Mouse (Mus musculus) hindbrain, embryonic 13.5 days (tissue): ENCODE measurements around the gene Bahcc1. TPM values are rescaled to one million over a fixed set of nuclear protein-coding genes. Genes with fewer than 3 reads are reported as not detected.

Experiments
- ATAC-seq: fragments of 200-750 bp; cut with Nextera tagmentation; 2 replicates; pipeline ENCODE4 v1.8.0; 2017; ENCODE audit warnings: moderate TSS enrichment; ENCODE audit not compliant: low FRiP score
- H3K27ac ChIP-seq: fragments of 300-500 bp; sonication (generic); 2 replicates; pipeline ENCODE4 v1.5.1; 2015; ENCODE audit warnings: inconsistent platforms, mild to moderate bottlenecking, moderate library complexity
- H3K27me3 ChIP-seq: fragments of 300-500 bp; sonication (generic); 2 replicates; pipeline ENCODE4 v1.6.1; 2015; ENCODE audit warnings: mild to moderate bottlenecking, inconsistent platforms
- H3K36me3 ChIP-seq: fragments of 300-500 bp; sonication (generic); 2 replicates; pipeline ENCODE4 v1.6.1; 2015; ENCODE audit warnings: mild to moderate bottlenecking, inconsistent platforms
- H3K4me1 ChIP-seq: fragments of 300-500 bp; sonication (generic); replicated peaks from 2 replicates; pipeline ENCODE4 v1.6.1; 2015; ENCODE audit warnings: inconsistent platforms
- H3K4me2 ChIP-seq: fragments of 300-500 bp; sonication (generic); 2 replicates; pipeline ENCODE4 v1.6.1; 2015; ENCODE audit warnings: inconsistent platforms, mild to moderate bottlenecking, moderate library complexity
- H3K4me3 ChIP-seq: fragments of 300-500 bp; sonication (generic); 2 replicates; pipeline ENCODE4 v1.5.1; 2015; ENCODE audit warnings: mild to moderate bottlenecking, inconsistent platforms
- H3K9ac ChIP-seq: fragments of 300-500 bp; sonication (generic); 2 replicates; pipeline ENCODE4 v1.6.1; 2015; ENCODE audit warnings: mild to moderate bottlenecking, inconsistent platforms
- H3K9me3 ChIP-seq: fragments of 300-500 bp; sonication (generic); 2 replicates; pipeline ENCODE4 v1.6.1; 2016; ENCODE audit warnings: inconsistent platforms
- WGBS: fragments of 180-500 bp; shearing (Covaris S2); methylation state at CpG from one replicate; pipeline ENCODE4 v1.1.7; 2015; 5-methylcytosine and 5-hydroxymethylcytosine counted together
- polyA plus RNA-seq: library from polyadenylated mRNA; unstranded; fragments of >200 nt; fragmentation: Nextera tagmentation; extraction: Ambion mirVana; gene quantifications from 2 replicates; pipeline ENCODE4 v1.2.1, GENCODE M21; 2015

Bahcc1 gene
- polyA plus RNA-seq, 1 experiment from 2014 or later, result 13.6 TPM

- Histone ChIP-seq H3K4me3 (no peak overlapping the region), H3K4me1 (peaks cover 99% of the 10 kb centered on the region), H3K9me3 (no peaks in the 10 kb centered on the region), H3K36me3 (peaks cover 8% of the 10 kb centered on the region), H3K27me3 (0 out of 2 replicates have a peak, but pooled peaks cover 23% of the 10 kb centered on the region), H3K27ac (peak overlapping the region; percentile 84; the same call in 1 of the 2 replicates), H3K9ac (no peak overlapping the region), H3K4me2 (peak overlapping the region; percentile 29; the same call in 1 of the 2 replicates)
- no peak for ATAC-seq
- WGBS, result 65% methylated on average over 6 of the region's 6 CpGs
Measured at GRCm38 (mm10) chr11:120260769-120261150, 28.0 kb downstream of the Bahcc1 start.

DNA sequence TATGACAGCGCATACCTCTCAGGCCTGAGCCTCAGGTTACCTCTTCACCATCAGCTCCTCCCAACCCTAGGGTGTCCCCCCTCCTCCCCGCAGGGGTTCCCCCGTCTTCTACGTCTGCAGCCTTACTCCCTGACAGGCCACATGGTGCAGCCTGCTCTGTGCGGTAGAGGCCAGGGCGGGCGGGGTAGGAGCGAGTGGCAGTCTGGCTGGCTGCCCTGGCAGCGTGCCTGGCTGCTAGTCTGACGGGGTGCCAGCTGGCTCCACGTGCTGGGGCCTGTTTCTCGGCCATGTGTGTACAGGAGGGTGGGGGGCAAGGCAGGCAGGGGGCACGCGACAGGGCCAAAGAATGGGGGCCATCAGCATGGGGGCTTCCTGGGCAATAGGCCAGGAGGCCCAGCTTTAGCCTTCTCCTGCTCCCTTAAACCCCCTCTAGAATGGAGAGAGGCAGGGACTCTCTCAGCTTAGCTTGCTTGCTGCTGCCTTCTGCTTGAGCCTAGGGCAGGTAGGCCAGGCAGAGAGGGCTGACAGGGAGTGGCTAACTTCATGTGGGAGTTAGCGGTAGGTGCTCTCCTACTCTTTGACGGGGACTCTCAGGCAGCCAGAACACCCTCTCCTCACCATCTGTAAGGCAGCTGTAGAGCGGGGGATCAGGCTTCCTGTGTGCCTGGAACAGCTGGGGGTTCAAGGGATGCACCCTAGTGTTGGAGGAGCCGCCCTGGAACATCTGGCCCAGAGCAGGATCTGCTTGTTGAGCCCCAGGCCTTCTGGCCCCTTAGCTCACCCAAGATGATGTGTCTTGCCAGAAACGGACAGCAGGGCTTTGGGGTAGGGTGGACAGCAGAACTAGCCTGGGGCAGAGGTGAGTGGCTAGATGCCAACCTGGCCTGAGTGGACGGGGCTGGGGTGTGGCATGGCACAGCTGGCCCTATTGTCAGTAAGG, 28.9 kb downstream of the Bahcc1 start:
- H3K4me1 ChIP-seq, result peaks cover 99% of the 10 kb centered on the region
- 0 out of 2 replicates have a peak, but pooled peaks cover 29% of the 10 kb centered on the region for H3K27me3 ChIP-seq
- ATAC-seq, result peak; percentile 86
- peak overlapping the region; percentile 10 for H3K4me2 ChIP-seq
- no peak overlapping the region for H3K4me3 ChIP-seq
- WGBS, result 26% methylated on average over 20 of the region's 20 CpGs
- peak overlapping the region; percentile 84 for H3K27ac ChIP-seq
- H3K9ac ChIP-seq, result 0 out of 2 replicates have a peak overlapping the region, but pooled peaks have one; percentile 31
- no peaks in the 10 kb centered on the region for H3K9me3 ChIP-seq
- H3K36me3 ChIP-seq, result peaks cover 8% of the 10 kb centered on the region

DNA sequence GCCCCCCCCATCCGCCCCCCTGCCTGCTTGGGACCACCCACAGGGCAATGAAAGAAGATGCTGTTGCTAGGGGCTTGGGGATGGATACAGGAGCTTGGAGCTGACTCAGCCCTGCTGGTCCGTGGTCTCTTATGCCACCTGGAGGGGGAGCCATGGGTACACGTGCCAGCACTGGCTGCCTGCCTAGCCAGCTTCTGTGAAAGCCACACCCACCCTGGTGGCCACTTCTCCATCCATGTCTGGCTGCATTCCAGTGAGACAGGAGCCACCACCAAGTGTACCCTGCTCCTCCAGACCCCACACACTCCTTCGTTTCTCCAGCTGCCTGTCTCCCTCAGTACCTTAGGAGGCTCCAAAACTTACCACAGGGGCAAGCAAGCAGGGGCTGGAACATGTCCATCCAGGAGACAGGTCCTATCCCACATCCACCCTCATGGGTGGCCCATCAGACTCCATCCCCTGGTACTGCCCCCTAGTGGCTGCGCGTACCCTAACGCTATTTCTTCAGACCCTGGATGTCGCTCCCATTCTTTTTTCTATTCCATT, 29.7 kb downstream of the Bahcc1 start:
- H3K27me3 ChIP-seq, result 0 out of 2 replicates have a peak, but pooled peaks cover 29% of the 10 kb centered on the region
- peak overlapping the region; percentile 84 for H3K27ac ChIP-seq
- peaks cover 99% of the 10 kb centered on the region for H3K4me1 ChIP-seq
- no peak overlapping the region for H3K4me3 ChIP-seq
- 31% methylated on average over 8 of the region's 8 CpGs for WGBS
- no peaks in the 10 kb centered on the region for H3K9me3 ChIP-seq
- H3K9ac ChIP-seq, result no peak overlapping the region
- peaks cover 8% of the 10 kb centered on the region for H3K36me3 ChIP-seq
- peak overlapping the region; percentile 10 for H3K4me2 ChIP-seq
- ATAC-seq, result peak; percentile 64

DNA sequence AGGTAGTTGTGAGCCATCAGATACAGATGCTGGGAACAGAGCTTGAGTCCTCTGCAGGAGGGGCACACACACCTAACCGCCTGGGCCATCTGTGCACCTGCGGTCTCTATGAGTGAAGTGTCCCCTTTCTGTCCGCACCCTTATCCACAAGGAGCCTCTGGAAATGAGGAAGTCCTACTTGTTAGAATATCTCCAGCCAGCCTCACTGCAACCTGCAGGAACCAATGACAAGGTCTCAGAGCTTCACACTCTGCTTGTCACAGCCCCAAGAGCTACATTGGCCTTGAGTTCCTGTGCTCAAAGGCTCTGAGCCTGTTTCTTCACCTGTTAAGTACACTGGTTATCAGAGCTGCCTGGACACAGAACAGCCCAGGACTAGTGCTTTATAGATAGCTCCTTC, 30.4 kb downstream of the Bahcc1 start:
- WGBS, result 88% methylated on average over 3 of the region's 3 CpGs
- ATAC-seq, result no peak
- Histone ChIP-seq H3K27me3 (0 out of 2 replicates have a peak, but pooled peaks cover 29% of the 10 kb centered on the region), H3K36me3 (peaks cover 8% of the 10 kb centered on the region), H3K4me1 (peaks cover 99% of the 10 kb centered on the region), H3K9me3 (no peaks in the 10 kb centered on the region), H3K4me3 (no peak overlapping the region), H3K4me2 (no peak overlapping the region), H3K27ac (no peak overlapping the region), H3K9ac (no peak overlapping the region)

DNA sequence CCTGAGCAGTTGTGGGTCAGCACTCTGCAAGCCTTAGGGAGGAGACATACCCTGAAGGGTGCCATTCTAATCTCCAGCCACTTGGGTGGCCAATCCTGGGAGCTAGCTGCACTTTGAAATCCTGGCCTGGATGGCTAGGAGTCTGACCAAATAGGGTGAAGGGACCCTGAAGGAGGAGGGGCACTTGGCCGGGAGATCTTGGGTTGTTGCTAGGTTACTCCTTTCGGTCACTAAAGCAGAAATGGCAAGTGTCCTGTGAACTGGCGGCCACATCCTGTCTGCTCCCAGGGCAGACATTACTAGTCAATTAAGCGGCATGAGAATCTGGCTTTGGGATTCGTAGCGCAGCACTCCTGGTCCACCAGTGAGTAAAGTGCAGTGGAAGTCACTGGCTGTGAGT, 31.3 kb downstream of the Bahcc1 start:
- ATAC-seq, result no peak
- no peak overlapping the region for H3K27ac ChIP-seq
- H3K4me2 ChIP-seq, result no peak overlapping the region
- no peak overlapping the region for H3K9ac ChIP-seq
- no peak overlapping the region for H3K4me3 ChIP-seq
- H3K36me3 ChIP-seq, result peaks cover 8% of the 10 kb centered on the region
- H3K9me3 ChIP-seq, result no peaks in the 10 kb centered on the region
- WGBS, result 44% methylated on average over 6 of the region's 6 CpGs
- H3K4me1 ChIP-seq, result peaks cover 100% of the 10 kb centered on the region
- H3K27me3 ChIP-seq, result 0 out of 2 replicates have a peak, but pooled peaks cover 29% of the 10 kb centered on the region

- ATAC-seq, result no peak
- H3K27me3 ChIP-seq, result 0 out of 2 replicates have a peak, but pooled peaks cover 18% of the 10 kb centered on the region
- no peak overlapping the region for H3K4me2 ChIP-seq
- peaks cover 93% of the 10 kb centered on the region for H3K4me1 ChIP-seq
- no peaks in the 10 kb centered on the region for H3K9me3 ChIP-seq
- H3K4me3 ChIP-seq, result no peak overlapping the region
- H3K27ac ChIP-seq, result no peak overlapping the region
- no peak overlapping the region for H3K9ac ChIP-seq
- peaks cover 11% of the 10 kb centered on the region for H3K36me3 ChIP-seq
- 57% methylated on average over 5 of the region's 5 CpGs for WGBS
Measured at GRCm38 (mm10) chr11:120265458-120265857, 32.7 kb downstream of the Bahcc1 start.

DNA sequence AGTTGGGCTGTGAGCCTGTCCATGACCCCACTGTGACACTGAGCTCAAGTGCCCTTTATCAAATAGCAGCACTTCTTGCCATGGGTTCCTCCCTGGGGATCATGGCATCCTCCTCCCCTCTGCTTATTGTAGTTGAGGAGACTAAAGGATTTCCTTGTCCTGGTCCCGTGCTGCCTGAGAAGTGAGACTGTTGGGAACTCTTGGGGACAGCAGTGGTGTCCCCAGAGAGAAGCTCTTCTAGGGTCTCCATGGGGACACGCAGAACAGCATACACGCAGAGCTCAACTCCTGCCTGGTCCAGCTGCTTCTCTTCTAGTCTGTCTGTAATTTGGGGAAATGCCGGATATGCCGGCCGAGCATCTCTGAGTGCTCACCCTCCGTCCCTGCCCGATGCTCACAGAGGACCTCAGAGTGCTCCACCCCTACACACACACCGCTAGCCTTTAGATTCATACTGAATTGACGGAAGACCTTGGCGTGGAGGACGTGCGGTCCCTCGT, 33.6 kb downstream of the Bahcc1 start:
- 79% methylated on average over 14 of the region's 14 CpGs for WGBS
- no peak overlapping the region for H3K4me3 ChIP-seq
- no peaks in the 10 kb centered on the region for H3K9me3 ChIP-seq
- no peak overlapping the region for H3K27ac ChIP-seq
- 0 out of 2 replicates have a peak, but pooled peaks cover 14% of the 10 kb centered on the region for H3K27me3 ChIP-seq
- H3K9ac ChIP-seq, result no peak overlapping the region
- no peak overlapping the region for H3K4me2 ChIP-seq
- H3K36me3 ChIP-seq, result peaks cover 17% of the 10 kb centered on the region
- H3K4me1 ChIP-seq, result peaks cover 84% of the 10 kb centered on the region
- no peak for ATAC-seq

GRCm38 (mm10) chr11:120267274-120267673, 34.5 kb downstream of the Bahcc1 start:
- H3K36me3 ChIP-seq, result peaks cover 26% of the 10 kb centered on the region
- H3K4me3 ChIP-seq, result no peak overlapping the region
- peaks cover 75% of the 10 kb centered on the region for H3K4me1 ChIP-seq
- H3K9me3 ChIP-seq, result no peaks in the 10 kb centered on the region
- no peak for ATAC-seq
- H3K4me2 ChIP-seq, result no peak overlapping the region
- 85% methylated on average over 2 of the region's 2 CpGs for WGBS
- no peak overlapping the region for H3K9ac ChIP-seq
- peak overlapping the region; percentile 63 for H3K27ac ChIP-seq
- H3K27me3 ChIP-seq, result 0 out of 2 replicates have a peak, but pooled peaks cover 14% of the 10 kb centered on the region

GRCm38 (mm10) chr11:120267676-120268075, 34.9 kb downstream of the Bahcc1 start:
- Histone ChIP-seq H3K27ac (peak overlapping the region; percentile 63), H3K9ac (no peak overlapping the region), H3K27me3 (0 out of 2 replicates have a peak, but pooled peaks cover 14% of the 10 kb centered on the region), H3K36me3 (peaks cover 30% of the 10 kb centered on the region), H3K9me3 (no peaks in the 10 kb centered on the region), H3K4me2 (no peak overlapping the region), H3K4me1 (peaks cover 71% of the 10 kb centered on the region), H3K4me3 (no peak overlapping the region)
- ATAC-seq, result no peak
- WGBS, result 61% methylated on average over 3 of the region's 3 CpGs

- Histone ChIP-seq H3K27ac (peak overlapping the region; percentile 63), H3K4me1 (peaks cover 64% of the 10 kb centered on the region), H3K4me2 (no peak overlapping the region), H3K9ac (no peak overlapping the region), H3K27me3 (0 out of 2 replicates have a peak, but pooled peaks cover 14% of the 10 kb centered on the region), H3K4me3 (no peak overlapping the region), H3K9me3 (no peaks in the 10 kb centered on the region), H3K36me3 (peaks cover 37% of the 10 kb centered on the region)
- 63% methylated on average over 10 of the region's 10 CpGs for WGBS
- no peak for ATAC-seq
Measured at GRCm38 (mm10) chr11:120268195-120268967, 35.6 kb downstream of the Bahcc1 start.

DNA sequence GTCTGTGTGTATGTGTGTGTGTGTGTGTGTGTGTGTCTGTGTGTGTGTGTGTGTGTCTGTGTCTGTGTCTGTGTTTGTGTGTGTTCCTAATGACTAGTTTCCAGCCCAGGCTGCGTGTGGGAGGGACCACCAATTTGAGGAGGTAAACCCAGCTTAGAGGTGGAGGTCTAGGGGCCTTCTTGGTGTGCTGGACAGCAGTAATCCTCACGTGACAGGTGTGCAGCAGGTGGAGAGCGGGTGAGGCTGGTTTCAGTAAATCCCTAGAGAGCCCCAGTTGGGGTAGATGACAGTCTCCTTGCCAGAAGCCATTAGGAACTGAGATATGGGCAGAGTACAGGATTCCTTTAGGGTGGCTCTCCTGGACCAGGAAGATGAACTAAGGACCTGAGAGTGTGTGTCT, 36.3 kb downstream of the Bahcc1 start:
- no peak overlapping the region for H3K27ac ChIP-seq
- H3K4me1 ChIP-seq, result peaks cover 57% of the 10 kb centered on the region
- 91% methylated on average over 3 of the region's 3 CpGs for WGBS
- no peak overlapping the region for H3K4me2 ChIP-seq
- 0 out of 2 replicates have a peak, but pooled peaks cover 17% of the 10 kb centered on the region for H3K27me3 ChIP-seq
- peaks cover 44% of the 10 kb centered on the region for H3K36me3 ChIP-seq
- H3K9ac ChIP-seq, result no peak overlapping the region
- no peak overlapping the region for H3K4me3 ChIP-seq
- no peak for ATAC-seq
- H3K9me3 ChIP-seq, result no peaks in the 10 kb centered on the region
